Mouse (Mus musculus) regulatory T cell (primary cell): ENCODE results near the gene Sgms1.
"Not testable (repeated sequence)": the region's sequence is repeated elsewhere in the genome, so short reads cannot be mapped to it uniquely, and the experiment has no call there.

Experiments used
- in situ Hi-C: fragments of 300-600 bp; cut with MboI, MseI; formaldehyde crosslinking; loops from one replicate; pipeline ENCODE4 v1.15.1; 2025; ENCODE audit warnings: high pct_unique_total_duplicates

Gene Sgms1

GRCm38 (mm10) chr19:32358011-32358410, 31.5 kb downstream of the Sgms1 start:
- in situ Hi-C loops: not testable (repeated sequence)

GRCm38 (mm10) chr19:32356166-32356565, 33.3 kb downstream of the Sgms1 start:
- in situ Hi-C loops: no loop called here

- in situ Hi-C loops: no loop called here
Observed at GRCm38 (mm10) chr19:32353447-32353846, 36.1 kb downstream of the Sgms1 start.

GRCm38 (mm10) chr19:32348955-32349654, 40.4 kb downstream of the Sgms1 start:
- in situ Hi-C loops: no loop called here

GRCm38 (mm10) chr19:32347491-32347890, 42.0 kb downstream of the Sgms1 start:
- in situ Hi-C loops: no loop called here

GRCm38 (mm10) chr19:32346624-32347341, 42.7 kb downstream of the Sgms1 start:
- in situ Hi-C loops: no loop called here

GRCm38 (mm10) chr19:32346176-32346575, 43.3 kb downstream of the Sgms1 start:
- in situ Hi-C loops: no loop called here

GRCm38 (mm10) chr19:32345181-32345745, 44.3 kb downstream of the Sgms1 start:
- in situ Hi-C loops: no loop called here

GRCm38 (mm10) chr19:32344738-32345121, 44.8 kb downstream of the Sgms1 start:
- in situ Hi-C loops: no loop called here

GRCm38 (mm10) chr19:32343937-32344737, 45.4 kb downstream of the Sgms1 start:
- in situ Hi-C loops: no loop called here

- in situ Hi-C loops: no loop called here
Observed at GRCm38 (mm10) chr19:32342436-32342835, 47.1 kb downstream of the Sgms1 start.

GRCm38 (mm10) chr19:32341091-32341490, 48.4 kb downstream of the Sgms1 start:
- in situ Hi-C loops: no loop called here

GRCm38 (mm10) chr19:32340168-32340567, 49.3 kb downstream of the Sgms1 start:
- in situ Hi-C loops: no loop called here

- in situ Hi-C loops: no loop called here
Observed at GRCm38 (mm10) chr19:32337708-32338107, 51.8 kb downstream of the Sgms1 start.

- in situ Hi-C loops: no loop called here
Observed at GRCm38 (mm10) chr19:32334751-32335150, 54.8 kb downstream of the Sgms1 start.

- in situ Hi-C loops: no loop called here
Observed at GRCm38 (mm10) chr19:32333544-32333943, 56.0 kb downstream of the Sgms1 start.

GRCm38 (mm10) chr19:32332779-32333460, 56.6 kb downstream of the Sgms1 start:
- in situ Hi-C loops: no loop called here

- in situ Hi-C loops: no loop called here
Observed at GRCm38 (mm10) chr19:32330231-32330630, 59.3 kb downstream of the Sgms1 start.

GRCm38 (mm10) chr19:32329511-32329910, 60.0 kb downstream of the Sgms1 start:
- in situ Hi-C loops: no loop called here

GRCm38 (mm10) chr19:32328089-32328828, 61.3 kb downstream of the Sgms1 start:
- in situ Hi-C loops: no loop called here

- in situ Hi-C loops: no loop called here
Observed at GRCm38 (mm10) chr19:32326621-32327021, 62.9 kb downstream of the Sgms1 start.
